Mouse (Mus musculus): ENCODE measurements around the gene Bcl7b.

Gene Bcl7b

DNA sequence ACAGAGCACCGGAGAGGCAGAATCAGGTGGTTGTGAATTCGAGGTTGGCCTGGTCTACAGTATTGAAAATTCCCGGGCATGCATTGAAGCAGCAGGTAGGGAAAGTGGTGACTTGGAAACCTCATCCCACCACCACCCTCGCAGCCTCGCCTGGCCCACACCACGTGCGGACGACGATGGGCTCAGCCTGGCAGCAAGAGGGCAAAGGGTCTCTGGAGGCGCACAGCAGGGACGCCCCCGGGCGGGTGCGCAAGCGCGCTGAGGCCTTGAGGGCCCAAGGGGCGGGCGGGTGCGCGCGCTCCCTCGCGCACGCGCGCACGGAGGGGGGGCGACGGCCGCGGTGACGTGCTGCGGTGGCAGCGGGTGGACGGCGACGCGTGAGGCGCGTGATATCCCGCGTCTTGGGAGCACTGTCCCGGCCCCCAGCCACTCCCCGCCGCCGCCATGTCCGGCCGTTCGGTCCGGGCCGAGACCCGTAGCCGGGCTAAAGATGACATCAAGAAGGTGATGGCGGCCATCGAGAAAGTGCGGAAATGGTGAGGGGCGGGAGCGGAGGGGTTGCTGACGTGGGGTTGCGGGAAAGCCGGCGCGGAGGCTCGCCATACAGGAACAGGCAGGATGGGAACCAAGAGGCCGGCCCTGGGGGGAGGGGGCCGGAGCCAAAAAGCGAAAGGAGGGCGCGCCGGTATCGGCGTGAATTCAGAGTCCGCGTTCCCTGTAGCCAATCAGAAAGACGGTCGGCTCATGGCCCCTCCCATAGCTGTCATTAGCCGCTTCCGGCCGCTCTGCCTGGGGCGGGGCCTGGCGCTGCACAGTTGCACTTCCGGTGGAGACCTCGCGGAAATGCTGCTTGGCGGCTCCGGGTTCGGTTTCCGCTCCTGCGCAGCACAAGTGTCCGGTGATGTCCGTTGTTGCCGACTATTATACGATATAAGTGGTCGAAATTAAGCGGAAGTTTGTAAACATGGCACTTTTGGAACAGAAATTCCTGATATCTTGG is at the start of gene Bcl7b:
TSS of gene Bcl7b (plus strand) at position 221 of the 1,000 bp plus-strand sequence.
- peak; percentile 96 for DNase-seq

GRCm38 (mm10) chr5:135118589-135119081 is 49.4 kb upstream of the Bcl7b start:
- peak; percentile 64 for DNase-seq

DNA sequence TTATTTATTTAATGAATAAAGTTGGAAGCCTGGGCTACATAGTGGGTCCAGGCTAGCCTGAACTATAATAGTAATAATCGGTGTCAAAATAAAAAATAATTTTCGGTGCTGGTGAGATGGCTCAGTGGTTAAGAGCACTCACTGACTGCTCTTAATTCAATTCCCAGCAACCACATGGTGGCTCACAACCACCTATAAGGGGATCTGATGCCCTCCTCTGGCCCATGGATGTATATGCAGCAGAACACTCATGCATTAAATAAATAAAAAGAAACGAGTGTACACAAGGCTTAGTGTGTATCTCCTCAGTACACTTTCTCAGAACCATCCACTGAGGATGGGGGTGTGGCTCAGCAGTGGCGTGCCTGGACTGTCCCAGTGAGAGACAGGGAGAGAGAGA is 47.3 kb upstream of the Bcl7b start:
- DNase-seq = no peak

DNA sequence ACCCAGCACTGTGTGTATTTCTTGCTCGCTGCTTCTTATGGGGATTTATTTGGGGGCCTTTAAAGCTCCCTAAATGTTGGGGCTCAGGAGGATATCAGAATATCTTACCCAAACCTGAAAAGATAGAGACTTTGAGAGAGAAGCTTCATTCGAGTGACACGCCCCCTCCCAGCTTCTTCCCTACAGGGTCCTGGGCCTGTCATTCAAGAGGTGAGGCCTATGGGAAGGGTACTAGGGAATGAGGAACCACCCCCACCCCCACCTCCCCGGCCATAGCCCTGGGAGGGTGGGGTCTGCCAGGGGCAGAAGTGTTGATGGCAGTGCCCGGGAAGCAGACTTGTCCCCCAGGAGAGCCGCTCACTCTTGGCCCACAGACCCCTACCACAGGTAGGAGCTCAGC is 42.0 kb upstream of the Bcl7b start:
- no peak for DNase-seq

- no peak for DNase-seq
Measured at GRCm38 (mm10) chr5:135127669-135128068, 40.4 kb upstream of the Bcl7b start.

GRCm38 (mm10) chr5:135129747-135130146 is 38.3 kb upstream of the Bcl7b start:
- no peak for DNase-seq

DNA sequence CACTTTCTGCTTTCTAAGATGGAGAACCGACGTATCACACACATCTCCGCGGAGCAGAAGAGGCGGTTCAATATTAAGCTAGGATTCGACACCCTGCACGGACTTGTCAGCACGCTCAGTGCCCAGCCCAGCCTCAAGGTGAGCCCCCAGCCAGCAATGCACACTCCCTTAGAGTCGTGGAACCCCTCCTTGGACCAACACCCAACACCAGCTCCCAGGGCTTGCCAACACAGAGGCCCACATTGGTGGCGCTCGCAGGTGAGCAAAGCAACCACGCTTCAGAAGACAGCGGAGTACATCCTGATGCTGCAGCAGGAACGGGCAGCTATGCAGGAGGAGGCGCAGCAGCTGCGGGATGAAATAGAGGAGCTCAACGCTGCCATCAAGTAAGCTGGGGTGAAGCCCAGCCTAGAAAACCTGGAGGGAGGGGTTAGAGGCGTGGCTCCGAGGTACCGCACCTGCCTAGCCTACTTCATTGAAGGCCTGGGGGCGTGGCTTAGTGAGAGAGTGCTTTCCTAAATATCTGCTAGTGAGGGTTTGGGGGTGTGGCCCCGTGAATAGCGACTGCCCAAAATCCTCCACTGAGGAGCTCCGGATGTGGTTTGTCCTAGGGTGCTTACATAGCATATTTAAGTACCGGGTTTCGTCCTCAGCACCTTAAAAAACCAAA is 34.2 kb upstream of the Bcl7b start:
- DNase-seq = peak; percentile 41

- DNase-seq = peak; percentile 19
Measured at GRCm38 (mm10) chr5:135134534-135134933, 33.5 kb upstream of the Bcl7b start.

DNA sequence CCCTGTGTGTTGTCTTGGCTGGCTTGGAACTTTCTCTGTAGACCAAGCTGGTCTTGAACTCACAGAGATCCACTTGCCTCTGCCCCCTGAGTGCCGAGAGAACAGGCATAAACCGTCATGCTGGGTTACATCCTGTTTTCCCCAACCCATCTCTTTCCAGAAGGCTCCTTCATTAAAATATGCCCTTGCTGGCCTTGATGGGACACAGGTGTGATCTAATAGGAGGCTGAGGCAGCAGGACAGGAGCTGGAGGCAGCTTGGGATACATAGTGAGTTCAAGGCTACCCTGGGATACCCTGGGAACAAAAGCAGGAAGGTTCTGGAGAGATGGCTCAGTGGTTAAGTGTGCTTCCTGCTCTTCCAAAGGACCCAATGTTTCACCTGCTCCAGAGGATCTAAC is 28.2 kb upstream of the Bcl7b start:
- DNase-seq = no peak

- DNase-seq = no peak
Measured at GRCm38 (mm10) chr5:135144469-135144868, 23.6 kb upstream of the Bcl7b start.

DNA sequence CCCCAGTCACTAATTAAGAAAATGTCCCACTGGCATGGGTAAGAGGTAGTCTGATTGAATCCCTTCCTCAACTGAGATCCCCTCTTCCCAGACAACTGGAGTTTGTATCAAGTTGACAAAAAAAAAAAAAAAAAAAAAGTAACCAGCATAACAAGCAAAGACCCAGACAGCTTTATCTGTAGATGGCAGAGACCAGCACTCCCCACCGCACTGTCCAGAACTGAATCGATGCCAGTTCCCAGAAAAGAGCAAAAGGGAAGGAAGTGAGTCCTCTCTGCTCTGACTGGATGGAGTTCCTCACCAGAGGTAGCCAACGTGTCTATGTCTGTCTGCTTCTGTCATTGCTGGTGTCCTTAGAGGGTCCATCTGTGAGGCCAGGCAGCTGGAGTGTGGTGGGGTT is 22.6 kb upstream of the Bcl7b start:
- DNase-seq = no peak

GRCm38 (mm10) chr5:135145955-135146354 is 22.1 kb upstream of the Bcl7b start:
- no peak for DNase-seq

DNA sequence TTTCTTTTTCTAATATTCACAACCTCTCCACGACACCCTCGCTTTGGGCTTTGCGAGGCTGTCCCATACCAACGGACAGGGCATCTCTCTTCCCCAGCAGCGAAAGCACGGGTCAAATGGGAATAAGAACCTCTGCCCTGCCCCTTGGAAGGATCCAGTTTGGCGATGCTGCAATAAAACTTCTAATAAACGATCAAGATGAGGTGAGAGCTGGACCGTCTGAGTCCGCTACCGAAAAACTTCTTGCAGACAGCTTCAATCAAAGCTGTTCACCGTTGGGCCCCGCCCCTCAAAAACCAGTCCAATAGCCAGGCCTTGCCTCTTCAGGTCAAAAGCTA is 19.4 kb upstream of the Bcl7b start:
- DNase-seq = no peak

GRCm38 (mm10) chr5:135149053-135149819 is 18.8 kb upstream of the Bcl7b start, which contains the start of gene Tbl2:
Gene Tbl2, plus strand, starts transcription at chr5:135149657.
- peak; percentile 99 for DNase-seq

GRCm38 (mm10) chr5:135149820-135150178 is 18.3 kb upstream of the Bcl7b start:
- no peak for DNase-seq

GRCm38 (mm10) chr5:135156496-135156895 is 11.6 kb upstream of the Bcl7b start:
- DNase-seq = no peak

GRCm38 (mm10) chr5:135161221-135161620 is 6.9 kb upstream of the Bcl7b start:
- peak; percentile 15 for DNase-seq

- no peak for DNase-seq
Measured at GRCm38 (mm10) chr5:135161650-135162049, 6.4 kb upstream of the Bcl7b start.

GRCm38 (mm10) chr5:135162361-135162760 is 5.7 kb upstream of the Bcl7b start:
- peak; percentile 61 for DNase-seq

GRCm38 (mm10) chr5:135162821-135163220 is 5.3 kb upstream of the Bcl7b start:
- peak; percentile 38 for DNase-seq

DNA sequence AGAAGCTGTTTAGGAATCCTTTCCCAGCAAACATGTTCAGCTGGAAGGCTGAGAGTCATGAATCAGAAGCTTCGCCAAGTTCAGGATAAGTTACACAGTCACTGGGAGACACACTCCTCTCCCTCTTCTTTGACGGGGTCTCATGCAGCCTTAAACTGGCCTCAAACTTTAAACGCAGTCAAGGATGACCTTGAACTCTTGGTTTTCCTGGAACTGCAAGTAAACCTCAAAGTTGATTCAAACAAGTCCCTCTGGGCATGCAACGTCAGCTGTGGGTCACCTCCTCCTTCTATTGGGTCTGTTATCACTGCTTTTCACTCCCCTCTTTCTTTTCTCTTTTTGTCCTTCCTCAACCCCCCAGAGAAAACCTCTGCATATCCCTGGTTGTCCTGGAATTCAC is 1.2 kb upstream of the Bcl7b start:
- no peak for DNase-seq

- no peak for DNase-seq
Measured at GRCm38 (mm10) chr5:135167469-135167868, 614 bp upstream of the Bcl7b start.

DNA sequence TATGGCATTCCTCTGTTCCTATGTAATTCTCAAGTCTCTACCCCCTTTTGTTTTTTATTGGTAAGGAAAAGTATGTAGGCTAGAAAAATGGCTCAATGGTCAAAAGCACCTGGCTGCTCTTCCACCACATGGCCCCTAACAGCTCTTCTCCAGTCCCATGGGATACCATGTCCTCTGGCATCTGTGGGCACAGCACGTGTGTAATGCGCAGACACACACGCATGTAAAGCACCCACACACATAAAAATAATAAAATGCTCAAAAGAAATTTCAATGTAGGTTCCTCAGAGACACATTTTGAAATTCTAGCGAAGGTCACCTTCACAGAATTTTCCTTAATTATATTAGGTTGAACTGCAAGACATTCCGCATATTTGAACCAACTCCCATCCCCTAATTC is 1.4 kb downstream of the Bcl7b start:
- no peak for DNase-seq
